Mouse (Mus musculus) CH12F3 (cell line): ENCODE data around the gene Man1c1.

Experiments
- in situ Hi-C: fragments of 300-500 bp; cut with MboI; formaldehyde crosslinking; loops from 2 replicates; pipeline ENCODE4 v1.14.3; 2020; ENCODE audit warnings: low sequenced_read_pairs

Gene Man1c1

GRCm38 (mm10) chr4:134586126-134586525, 118.0 kb downstream of the Man1c1 start:
- in situ Hi-C loops: no loop called here

- in situ Hi-C loops: no loop called here
These were observed 120.6 kb downstream of the Man1c1 start for GRCm38 (mm10) chr4:134583513-134583912.

GRCm38 (mm10) chr4:134581365-134581764, 122.7 kb downstream of the Man1c1 start:
- in situ Hi-C loops: no loop called here

GRCm38 (mm10) chr4:134580351-134581148, 123.5 kb downstream of the Man1c1 start:
- in situ Hi-C loops: no loop called here

GRCm38 (mm10) chr4:134579620-134580019, 124.5 kb downstream of the Man1c1 start:
- in situ Hi-C loops: no loop called here

GRCm38 (mm10) chr4:134579212-134579611, 124.9 kb downstream of the Man1c1 start:
- in situ Hi-C loops: no loop called here

- in situ Hi-C loops: no loop called here
These were observed 125.7 kb downstream of the Man1c1 start for GRCm38 (mm10) chr4:134578407-134578806.

- in situ Hi-C loops: no loop called here
These were observed 126.8 kb downstream of the Man1c1 start for GRCm38 (mm10) chr4:134577281-134577680.

GRCm38 (mm10) chr4:134575486-134575885, 128.6 kb downstream of the Man1c1 start:
- in situ Hi-C loops: no loop called here

GRCm38 (mm10) chr4:134572449-134573300, 131.4 kb downstream of the Man1c1 start:
- in situ Hi-C loops: no loop called here

- in situ Hi-C loops: no loop called here
These were observed 133.2 kb downstream of the Man1c1 start for GRCm38 (mm10) chr4:134570704-134571451.

GRCm38 (mm10) chr4:134569831-134570230, 134.3 kb downstream of the Man1c1 start:
- in situ Hi-C loops: no loop called here

- in situ Hi-C loops: no loop called here
These were observed 134.9 kb downstream of the Man1c1 start for GRCm38 (mm10) chr4:134569205-134569604.

GRCm38 (mm10) chr4:134567377-134568226, 136.5 kb downstream of the Man1c1 start:
- in situ Hi-C loops: no loop called here

- in situ Hi-C loops: no loop called here
These were observed 140.0 kb downstream of the Man1c1 start for GRCm38 (mm10) chr4:134564093-134564492.

- in situ Hi-C loops: no loop called here
These were observed 140.5 kb downstream of the Man1c1 start for GRCm38 (mm10) chr4:134563624-134564023.

- in situ Hi-C loops: no loop called here
These were observed 142.1 kb downstream of the Man1c1 start for GRCm38 (mm10) chr4:134562014-134562413.

GRCm38 (mm10) chr4:134560699-134561098, 143.4 kb downstream of the Man1c1 start:
- in situ Hi-C loops: no loop called here

GRCm38 (mm10) chr4:134559154-134559553, 144.9 kb downstream of the Man1c1 start:
- in situ Hi-C loops: no loop called here

- in situ Hi-C loops: no loop called here
These were observed 145.4 kb downstream of the Man1c1 start for GRCm38 (mm10) chr4:134558570-134559113.
